Mouse (Mus musculus): Measurements from ENCODE around the gene Ndufs8. TPM values are rescaled to one million over a fixed set of nuclear protein-coding genes. Genes with fewer than 3 reads are reported as not detected.

The Ndufs8 gene
- polyA plus RNA-seq, 1 experiment, result 423 TPM

DNA sequence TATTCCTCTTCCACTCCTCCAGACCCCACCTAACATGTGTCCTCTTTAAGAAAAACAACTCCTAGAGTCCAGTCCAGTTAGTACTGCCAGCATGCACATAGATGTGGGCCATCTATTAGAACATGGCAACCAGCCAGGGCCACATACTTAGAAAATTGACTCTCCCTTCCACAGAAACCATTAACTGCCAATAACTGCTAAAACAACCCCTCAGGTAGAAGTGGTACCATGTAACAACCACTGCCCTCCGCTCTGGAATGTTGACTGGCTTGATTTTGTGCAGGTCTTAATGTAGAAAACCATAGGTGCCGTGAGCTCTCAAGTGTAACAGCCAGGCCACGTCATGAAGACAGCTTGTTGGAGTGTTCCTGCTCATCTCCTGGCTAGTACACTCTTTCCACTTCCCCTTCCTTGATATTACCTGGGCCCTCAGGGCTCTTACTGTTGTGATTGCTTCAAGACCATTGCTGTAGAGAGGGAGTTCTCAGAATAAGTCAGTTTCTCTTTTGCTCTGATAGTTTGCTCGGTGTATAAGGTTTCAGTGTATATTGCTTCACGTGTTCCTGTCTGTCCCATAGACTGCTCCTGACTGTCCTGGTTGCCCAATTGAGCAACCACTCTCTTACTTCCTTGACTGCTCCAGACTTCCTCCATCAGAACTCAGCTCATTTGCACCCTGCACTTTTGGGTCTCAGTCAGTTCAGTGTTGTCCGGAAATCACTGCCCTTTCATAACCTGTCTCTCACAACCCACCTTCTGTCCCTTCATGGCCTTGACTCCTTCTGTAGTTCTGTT, 32.3 kb downstream of the Ndufs8 start:
- H3K27ac ChIP-seq (ENCODE audit: insufficient read depth, low read depth, low read length), result no peak overlapping the region
- WGBS, result 61% methylated on average over 6 of the region's 6 CpGs
- no peaks in the 10 kb centered on the region for H3K4me1 ChIP-seq (ENCODE audit: control insufficient read depth, insufficient read depth, insufficient read length, low read length)
- H3K4me3 ChIP-seq (ENCODE audit: low read depth, low read length), result no peak overlapping the region
- no peaks in the 10 kb centered on the region for H3K27me3 ChIP-seq (ENCODE audit: control insufficient read depth, insufficient read depth, low read length)
- no peak for TF ChIP-seq CTCF (IDR thresholded peaks at IDR 0.05; ENCODE audit: extremely low read depth, insufficient read length, insufficient replicate concordance, low read depth, low read length)
- no peak for TF ChIP-seq POLR2A (IDR thresholded peaks at IDR 0.05; ENCODE audit: low read depth, low read length)
- peaks cover 25% of the 10 kb centered on the region for H3K36me3 ChIP-seq (ENCODE audit: control insufficient read depth, insufficient read depth, low read length)

DNA sequence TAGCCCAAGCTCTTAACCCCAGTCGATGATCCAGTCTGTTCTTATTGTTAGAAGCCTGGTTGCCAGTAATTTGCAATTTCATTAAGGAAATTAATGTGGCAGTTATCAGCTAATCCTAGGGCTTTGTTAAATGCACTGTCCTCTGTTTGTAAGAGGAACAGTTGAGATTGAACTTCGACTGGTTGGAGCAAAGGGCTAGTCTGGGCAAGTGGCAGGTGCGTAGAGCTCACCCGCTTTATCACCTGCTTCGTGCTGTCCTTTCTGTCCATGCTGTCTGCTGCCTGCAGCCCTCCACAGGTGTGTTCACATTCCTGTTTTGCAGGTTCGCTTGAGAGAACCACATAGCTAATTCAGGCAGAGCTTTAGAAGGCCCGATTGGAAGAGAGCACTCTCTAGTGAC, 37.5 kb downstream of the Ndufs8 start:
- 25% methylated on average over 7 of the region's 7 CpGs for whole genome bisulfite sequencing
- Histone ChIP-seq H3K36me3 (ENCODE audit: control insufficient read depth, insufficient read depth, low read length) (peaks cover 10% of the 10 kb centered on the region), H3K27ac (ENCODE audit: insufficient read depth, low read depth, low read length) (peak overlapping the region; percentile 19), H3K4me3 (ENCODE audit: low read depth, low read length) (no peak overlapping the region), H3K4me1 (ENCODE audit: control insufficient read depth, insufficient read depth, insufficient read length, low read length) (peaks cover 8% of the 10 kb centered on the region; the same call in 1 of the 2 replicates), H3K27me3 (ENCODE audit: control insufficient read depth, insufficient read depth, low read length) (no peaks in the 10 kb centered on the region)
- no peak for TF ChIP-seq CTCF (IDR thresholded peaks at IDR 0.05; ENCODE audit: extremely low read depth, insufficient read length, insufficient replicate concordance, low read depth, low read length)
- TF ChIP-seq POLR2A (IDR thresholded peaks at IDR 0.05; ENCODE audit: low read depth, low read length), result no peak

DNA sequence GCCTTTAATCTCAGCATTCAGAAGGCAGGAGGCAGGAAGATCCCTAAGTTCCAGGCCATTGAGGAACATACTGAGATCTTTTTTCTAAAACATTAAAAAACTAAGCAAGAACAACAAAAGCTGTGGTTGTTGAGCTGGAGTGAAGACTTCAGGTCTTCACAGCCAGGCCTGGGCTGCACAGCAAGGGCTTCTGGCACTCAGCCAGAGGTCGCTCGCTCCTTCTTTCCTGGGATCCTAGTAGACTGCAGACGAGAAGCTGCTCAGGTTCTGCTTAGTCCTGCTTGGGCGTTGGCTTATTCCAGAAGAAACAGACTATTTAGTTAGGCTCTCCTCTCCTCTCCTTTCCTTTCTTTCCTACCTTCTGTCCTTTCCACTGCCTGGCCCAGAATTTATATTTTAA, 40.2 kb downstream of the Ndufs8 start:
- no peak for TF ChIP-seq POLR2A (IDR thresholded peaks at IDR 0.05; ENCODE audit: low read depth, low read length)
- H3K36me3 ChIP-seq (ENCODE audit: control insufficient read depth, insufficient read depth, low read length), result peaks cover 8% of the 10 kb centered on the region
- H3K27me3 ChIP-seq (ENCODE audit: control insufficient read depth, insufficient read depth, low read length), result no peaks in the 10 kb centered on the region
- H3K27ac ChIP-seq (ENCODE audit: insufficient read depth, low read depth, low read length), result no peak overlapping the region
- H3K4me3 ChIP-seq (ENCODE audit: low read depth, low read length), result no peak overlapping the region
- WGBS, result 21% methylated on average over 4 of the region's 4 CpGs
- peaks cover 10% of the 10 kb centered on the region; the same call in 1 of the 2 replicates for H3K4me1 ChIP-seq (ENCODE audit: control insufficient read depth, insufficient read depth, insufficient read length, low read length)

DNA sequence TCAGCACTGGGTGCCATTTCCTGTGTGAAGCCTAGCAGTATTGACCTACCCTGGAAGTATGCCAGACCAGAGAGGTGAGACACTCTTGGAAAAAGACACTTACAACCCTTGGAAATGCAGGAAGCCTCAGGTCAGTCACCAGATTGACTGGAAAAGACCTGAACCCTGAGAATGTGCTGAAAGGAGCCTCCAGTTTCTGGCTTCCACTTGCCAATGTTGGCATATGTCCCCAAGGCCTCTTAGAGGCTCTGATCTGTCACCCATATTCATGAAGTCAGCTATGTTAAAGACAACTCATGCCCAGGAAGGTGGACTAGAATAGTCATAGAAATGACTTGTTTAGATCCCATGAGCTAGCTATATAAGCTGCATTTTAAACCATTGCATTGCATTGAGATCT, 41.1 kb downstream of the Ndufs8 start:
- Histone ChIP-seq H3K4me3 (ENCODE audit: low read depth, low read length) (no peak overlapping the region), H3K27me3 (ENCODE audit: control insufficient read depth, insufficient read depth, low read length) (no peaks in the 10 kb centered on the region), H3K36me3 (ENCODE audit: control insufficient read depth, insufficient read depth, low read length) (peaks cover 10% of the 10 kb centered on the region), H3K4me1 (ENCODE audit: control insufficient read depth, insufficient read depth, insufficient read length, low read length) (peaks cover 10% of the 10 kb centered on the region; the same call in 1 of the 2 replicates), H3K27ac (ENCODE audit: insufficient read depth, low read depth, low read length) (no peak overlapping the region)
- TF ChIP-seq POLR2A (IDR thresholded peaks at IDR 0.05; ENCODE audit: low read depth, low read length) (no peak), CTCF (IDR thresholded peaks at IDR 0.05; ENCODE audit: extremely low read depth, insufficient read length, insufficient replicate concordance, low read depth, low read length) (no peak)

DNA sequence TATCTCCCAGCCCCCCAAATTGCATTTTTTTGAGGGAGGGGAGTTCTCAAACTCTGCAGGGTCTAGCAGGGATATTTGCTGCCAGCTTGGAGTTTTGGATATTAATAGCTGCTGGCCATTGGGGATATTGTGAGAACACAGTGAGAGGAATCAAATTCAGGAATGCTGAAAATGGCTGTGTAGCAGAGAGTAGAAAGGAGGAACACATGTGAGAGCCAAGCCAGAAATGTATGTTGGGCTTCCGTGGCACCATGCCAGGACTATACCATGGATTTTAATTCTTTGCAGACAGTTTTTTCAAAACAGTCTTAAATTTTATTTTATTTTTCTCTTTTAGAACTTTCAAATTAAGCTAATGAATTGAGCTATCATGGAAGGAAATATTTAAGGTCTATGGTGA, 44.3 kb downstream of the Ndufs8 start:
- Histone ChIP-seq H3K27ac (ENCODE audit: insufficient read depth, low read depth, low read length) (no peak overlapping the region), H3K4me1 (ENCODE audit: control insufficient read depth, insufficient read depth, insufficient read length, low read length) (peaks cover 7% of the 10 kb centered on the region; the same call in 1 of the 2 replicates), H3K4me3 (ENCODE audit: low read depth, low read length) (no peak overlapping the region), H3K36me3 (ENCODE audit: control insufficient read depth, insufficient read depth, low read length) (peaks cover 17% of the 10 kb centered on the region), H3K27me3 (ENCODE audit: control insufficient read depth, insufficient read depth, low read length) (no peaks in the 10 kb centered on the region)
- WGBS, result 89% methylated on average over 1 of the region's 1 CpGs
- TF ChIP-seq POLR2A (IDR thresholded peaks at IDR 0.05; ENCODE audit: low read depth, low read length), result no peak
- no peak for TF ChIP-seq CTCF (IDR thresholded peaks at IDR 0.05; ENCODE audit: extremely low read depth, insufficient read length, insufficient replicate concordance, low read depth, low read length)

DNA sequence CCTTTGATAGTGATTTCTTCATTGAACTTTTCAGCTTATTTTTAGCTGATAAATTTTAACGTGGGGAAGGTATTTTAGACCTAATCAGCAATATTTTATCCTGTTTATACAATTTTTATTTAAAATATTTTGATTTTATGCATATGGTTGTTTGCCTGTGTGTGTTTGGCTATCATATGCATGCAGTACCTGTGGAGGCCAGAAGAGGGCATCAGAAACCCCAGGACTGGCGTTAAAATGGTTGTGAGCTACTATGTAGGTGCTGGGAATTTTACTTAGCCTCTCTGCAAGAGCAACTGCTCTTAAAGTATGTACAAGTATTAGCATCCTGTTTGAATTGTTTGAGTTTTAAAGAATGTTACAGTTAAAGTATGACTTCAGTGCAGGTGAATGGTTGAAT, 47.6 kb downstream of the Ndufs8 start:
- Histone ChIP-seq H3K36me3 (ENCODE audit: control insufficient read depth, insufficient read depth, low read length) (peaks cover 23% of the 10 kb centered on the region), H3K27ac (ENCODE audit: insufficient read depth, low read depth, low read length) (no peak overlapping the region), H3K4me1 (ENCODE audit: control insufficient read depth, insufficient read depth, insufficient read length, low read length) (peaks cover 5% of the 10 kb centered on the region; the same call in 1 of the 2 replicates), H3K4me3 (ENCODE audit: low read depth, low read length) (no peak overlapping the region), H3K27me3 (ENCODE audit: control insufficient read depth, insufficient read depth, low read length) (no peaks in the 10 kb centered on the region)
- TF ChIP-seq CTCF (IDR thresholded peaks at IDR 0.05; ENCODE audit: extremely low read depth, insufficient read length, insufficient replicate concordance, low read depth, low read length), result no peak
- no peak for TF ChIP-seq POLR2A (IDR thresholded peaks at IDR 0.05; ENCODE audit: low read depth, low read length)
- WGBS, result 74% methylated on average over 2 of the region's 2 CpGs

DNA sequence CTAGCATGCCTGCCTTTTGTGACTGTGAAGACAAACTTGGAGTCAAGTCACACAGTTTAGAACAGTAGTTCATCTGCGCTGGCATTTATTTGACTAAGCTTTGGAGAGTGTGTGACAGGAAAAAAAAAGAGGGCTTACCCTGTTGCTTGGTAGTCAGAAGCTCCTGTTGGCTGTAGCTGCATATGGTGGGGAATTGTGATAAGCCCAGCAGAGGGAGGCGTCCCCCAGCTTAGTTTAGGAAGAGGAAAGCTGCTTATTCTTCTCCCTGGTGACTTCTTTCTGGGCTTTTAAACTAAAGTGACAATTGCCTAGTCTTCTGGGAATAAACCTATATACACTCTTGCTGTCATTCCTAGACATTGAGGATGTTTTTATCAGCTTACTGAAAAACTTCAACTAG, 49.9 kb downstream of the Ndufs8 start:
- H3K4me1 ChIP-seq (ENCODE audit: control insufficient read depth, insufficient read depth, insufficient read length, low read length), result 0 out of 2 replicates have a peak, but pooled peaks cover 3% of the 10 kb centered on the region
- peaks cover 20% of the 10 kb centered on the region for H3K36me3 ChIP-seq (ENCODE audit: control insufficient read depth, insufficient read depth, low read length)
- H3K4me3 ChIP-seq (ENCODE audit: low read depth, low read length), result no peak overlapping the region
- WGBS, result 69% methylated on average over 2 of the region's 2 CpGs
- TF ChIP-seq CTCF (IDR thresholded peaks at IDR 0.05; ENCODE audit: extremely low read depth, insufficient read length, insufficient replicate concordance, low read depth, low read length) (no peak), POLR2A (IDR thresholded peaks at IDR 0.05; ENCODE audit: low read depth, low read length) (no peak)
- no peaks in the 10 kb centered on the region for H3K27me3 ChIP-seq (ENCODE audit: control insufficient read depth, insufficient read depth, low read length)
- no peak overlapping the region for H3K27ac ChIP-seq (ENCODE audit: insufficient read depth, low read depth, low read length)

Other genes starting within 250 kb of the Ndufs8 start
- gene Lrp5, start 226.2 kb downstream of the Ndufs8 start, polyA plus RNA-seq (2012; rRNA removed), result 50.9 and 96.7 TPM in 2 replicates
- gene 1810055G02Rik, start 204.5 kb downstream of the Ndufs8 start, polyA plus RNA-seq (2012; rRNA removed), result 180 and 300 TPM in 2 replicates
- 7.4 and 16.8 TPM in 2 replicates for gene Kmt5b, start 145.4 kb downstream of the Ndufs8 start, polyA plus RNA-seq (2012; rRNA removed)
- gene Chka, start 61.0 kb downstream of the Ndufs8 start, polyA plus RNA-seq (2012; rRNA removed), result 85.2 and 214 TPM in 2 replicates
- 107 and 148 TPM in 2 replicates for gene Tcirg1, start 5.6 kb downstream of the Ndufs8 start, polyA plus RNA-seq (2012; rRNA removed)
- 32.8 and 43.0 TPM in 2 replicates for gene Aldh3b1, start 17.0 kb upstream of the Ndufs8 start, polyA plus RNA-seq (2012; rRNA removed)
- gene Unc93b1, start 22.4 kb upstream of the Ndufs8 start, polyA plus RNA-seq (2012; rRNA removed), result 108 and 140 TPM in 2 replicates
- gene Aldh3b3, start 45.9 kb upstream of the Ndufs8 start, polyA plus RNA-seq (2012; rRNA removed), result not detected in 2 replicates
- gene Aldh3b2, start 59.6 kb upstream of the Ndufs8 start, polyA plus RNA-seq (2012; rRNA removed), result 0.55 and 1.5 TPM in 2 replicates
- gene Acy3, start 73.8 kb upstream of the Ndufs8 start, polyA plus RNA-seq (2012; rRNA removed), result 99.4 and 147 TPM in 2 replicates
- 0.10 TPM in 1 of 2 replicates, not detected in the other for gene Tbx10, start 80.0 kb upstream of the Ndufs8 start, polyA plus RNA-seq (2012; rRNA removed)
- gene Nudt8, start 87.8 kb upstream of the Ndufs8 start, polyA plus RNA-seq (2012; rRNA removed), result 30.6 and 33.7 TPM in 2 replicates
- 0.77 and 0.90 TPM in 2 replicates for gene Gm49405, start 87.9 kb upstream of the Ndufs8 start, polyA plus RNA-seq (2012; rRNA removed)
- 5.1 and 8.2 TPM in 2 replicates for gene Doc2g, start 90.5 kb upstream of the Ndufs8 start, polyA plus RNA-seq (2012; rRNA removed)
- gene Ndufv1, start 100.0 kb upstream of the Ndufs8 start, polyA plus RNA-seq (2012; rRNA removed), result 92.8 and 170 TPM in 2 replicates
- gene Gstp1, start 125.2 kb upstream of the Ndufs8 start, polyA plus RNA-seq (2012; rRNA removed), result 798 and 1,214 TPM in 2 replicates
- gene Gstp2, start 133.2 kb upstream of the Ndufs8 start, polyA plus RNA-seq (2012; rRNA removed), result 231 and 289 TPM in 2 replicates
- gene Gstp3, start 146.8 kb upstream of the Ndufs8 start, polyA plus RNA-seq (2012; rRNA removed), result 11.8 and 15.0 TPM in 2 replicates
- gene Cabp2, start 168.8 kb upstream of the Ndufs8 start, polyA plus RNA-seq (2012; rRNA removed), result 24.8 TPM in 1 of 2 replicates, not detected in the other
- 186 and 366 TPM in 2 replicates for gene Cdk2ap2, start 184.4 kb upstream of the Ndufs8 start, polyA plus RNA-seq (2012; rRNA removed)
- gene Pitpnm1, start 187.2 kb upstream of the Ndufs8 start, polyA plus RNA-seq (2012; rRNA removed), result 108 and 197 TPM in 2 replicates
- 41.3 and 59.8 TPM in 2 replicates for gene Aip, start 213.1 kb upstream of the Ndufs8 start, polyA plus RNA-seq (2012; rRNA removed)
- 0.06 TPM in 1 of 2 replicates, not detected in the other for gene Gpr152, start 227.0 kb upstream of the Ndufs8 start, polyA plus RNA-seq (2012; rRNA removed)
- gene Cabp4, start 231.3 kb upstream of the Ndufs8 start, polyA plus RNA-seq (2012; rRNA removed), result 0.25 and 0.42 TPM in 2 replicates
- gene Coro1b, start 235.8 kb upstream of the Ndufs8 start, polyA plus RNA-seq (2012; rRNA removed), result 264 and 493 TPM in 2 replicates
- 95.3 and 169 TPM in 2 replicates for gene Ptprcap, start 240.8 kb upstream of the Ndufs8 start, polyA plus RNA-seq (2012; rRNA removed)